Mouse (Mus musculus) monocyte, adult 2 months (primary cell): Measurements from ENCODE around the gene Gm10053.

Experiments
- DNase-seq, 2 experiments: peaks; one replicate each; pipeline ENCODE4 v3.0.0; 2022; ENCODE audit warnings: low spot score in 2 of 2, low read depth in 1 of 2

Gene Gm10053

GRCm38 (mm10) chr19:24899578-24900544 lies 24.4 kb downstream of the Gm10053 start:
- no peak for DNase-seq

- DNase-seq: no peak
Measured at GRCm38 (mm10) chr19:24900581-24901220, 25.2 kb downstream of the Gm10053 start, which contains the start of gene Foxd4. TSS of gene Foxd4 (minus strand) at chr19:24901197.

GRCm38 (mm10) chr19:24901666-24902065 lies 26.2 kb downstream of the Gm10053 start:
- DNase-seq: no peak

- no peak for DNase-seq
Measured at GRCm38 (mm10) chr19:24902256-24902655, 26.8 kb downstream of the Gm10053 start.

GRCm38 (mm10) chr19:24902821-24903220 lies 27.3 kb downstream of the Gm10053 start:
- DNase-seq: no peak

- DNase-seq: no peak
Measured at GRCm38 (mm10) chr19:24907655-24908054, 32.2 kb downstream of the Gm10053 start.

GRCm38 (mm10) chr19:24908385-24909155 lies 33.1 kb downstream of the Gm10053 start:
- no peak for DNase-seq

- DNase-seq: no peak
Measured at GRCm38 (mm10) chr19:24920866-24921265, 45.4 kb downstream of the Gm10053 start.
